Mouse (Mus musculus): ENCODE data around the gene Psmb2.

DNA sequence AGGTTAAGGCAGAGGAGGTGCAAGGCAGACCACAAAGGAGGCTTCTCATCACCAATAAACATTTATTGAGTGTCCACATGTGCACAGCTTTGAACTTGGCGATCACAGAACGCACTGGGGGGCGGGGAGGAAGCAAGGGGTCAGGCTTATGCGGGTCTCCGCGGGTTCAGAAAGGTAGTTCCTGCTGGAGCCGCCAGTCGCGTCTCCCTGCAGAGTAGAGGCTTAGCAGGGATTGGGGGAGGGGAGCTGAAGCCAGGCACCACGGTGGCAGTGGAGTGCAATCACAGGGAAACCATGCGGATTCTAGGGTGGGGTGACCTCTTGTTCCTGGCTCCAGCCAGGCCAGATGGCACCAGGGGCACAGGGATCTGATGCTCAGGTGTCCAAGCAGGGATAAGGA lies 66.3 kb downstream of the Psmb2 start:
- TF ChIP-seq CTCF (IDR thresholded peaks at IDR 0.05; ENCODE audit: low read depth, low read length) = no peak
- no peak for TF ChIP-seq TAL1 (conservative IDR thresholded peaks at IDR 0.05; ENCODE audit: low read depth, low read length)

Measured in G1E (cell line).